9 mouse cellular contexts compared by ENCODE assay signal in genomic region chr9:32668075-32668673, GRCm38 (mm10). TPM values are rescaled to one million over a fixed set of nuclear protein-coding genes. Genes with fewer than 3 reads are reported as not detected.
DNase-seq lines count a peak whose midpoint lies in the region; ATAC-seq and TF ChIP-seq lines count a peak whose summit lies in the region.
"Had no signal": no experiment of that assay in that cellular context is flagged by ENCODE, and none has a peak within 500 bp of the region (broad histone marks: within the 10 kb centered on the region; RNA-seq: fewer than 3 reads in every experiment).

No protein-coding gene starts in this region.

- ATAC-seq in hindbrain, embryonic 14.5 days (ENCODE audit: low FRiP score) = peak; percentile 36; the same call in 1 of the 2 replicates

- no peaks in the 10 kb centered on the region for H3K9me3 ChIP-seq in hindbrain, embryonic 14.5 days (ENCODE audit: control insufficient read depth, low read length)

- intact Hi-C loops in left cerebral cortex, adult 2 months (cut with DNase I) = no loop called here
- intact Hi-C loops in left cerebral cortex, postnatal 36 days (cut with DNase I) = no loop called here

- no peaks in the 10 kb centered on the region for H3K36me3 ChIP-seq in hindbrain, embryonic 14.5 days (replicated peaks; ENCODE audit: control insufficient read depth, insufficient read depth)

- H3K4me2 ChIP-seq in hindbrain, embryonic 14.5 days (replicated peaks) = no peak overlapping the region

- no peak overlapping the region for H3K9ac ChIP-seq in hindbrain, embryonic 14.5 days

- DNase-seq in layer of hippocampus, adult 9-11 months = peak; percentile 21
- no peak for DNase-seq in layer of hippocampus, postnatal 36 days
- DNase-seq in 416B (ENCODE audit: low read depth) (peak; percentile 19), MEL-GATA-1-ER (ENCODE audit: extremely low read depth, low read depth) (peak; percentile 16)
- no peak for DNase-seq in hindbrain, embryonic 14.5 days (ENCODE audit: low spot score)
- DNase-seq in left cerebral cortex, adult 2 months (ENCODE audit: extremely low spot score in 1 of 2, low spot score in 2 of 2) = no peak
- no peak for DNase-seq in gastrocnemius, adult 18-20 months (ENCODE audit: low spot score)
- no peak for DNase-seq in left cerebral cortex, postnatal 36 days (ENCODE audit: low spot score in 2 of 2)
- DNase-seq: kidney, adult 9 months had no signal

- peaks cover 23% of the 10 kb centered on the region for H3K4me1 ChIP-seq in hindbrain, embryonic 14.5 days (replicated peaks; ENCODE audit: control insufficient read depth, insufficient read depth, low read length)

- H3K4me3 ChIP-seq in hindbrain, embryonic 14.5 days (replicated peaks; ENCODE audit: low read length) = no peak overlapping the region
- no peak overlapping the region for H3K4me3 ChIP-seq in left cerebral cortex, adult 2 months

- H3K27ac ChIP-seq in hindbrain, embryonic 14.5 days = no peak overlapping the region
- no peak overlapping the region for H3K27ac ChIP-seq in left cerebral cortex, adult 2 months

- peaks cover 70% of the 10 kb centered on the region for H3K27me3 ChIP-seq in hindbrain, embryonic 14.5 days (ENCODE audit: control insufficient read depth, insufficient read depth, low read length)

- TF ChIP-seq CTCF in left cerebral cortex, adult 2 months (IDR thresholded peaks at IDR 0.05) = no peak

- WGBS in hindbrain, embryonic 14.5 days = 43% methylated on average over 9 of the region's 9 CpGs

RNA-seq across cellular contexts. Expression of gene Ets1, which starts 32.2 kb away (rescaled TPM):
- 10 to 100 TPM; 10.6 to 11.3 TPM for total RNA-seq in layer of hippocampus, postnatal 36 days (2021)
- 19.1 and 20.9 TPM in 2 replicates for polyA plus RNA-seq in hindbrain, embryonic 14.5 days (2014; fragmentation: Nextera tagmentation; extraction: Ambion mirVana)
- 10 to 100 TPM in 1 of 2 experiments, 1 to 10 TPM in 1; 7.8 to 11.2 TPM for total RNA-seq in left cerebral cortex, adult 2 months (2021)
- total RNA-seq in gastrocnemius, adult 18-20 months (2021) = 10 to 100 TPM in 1 of 2 experiments, 1 to 10 TPM in 1; 6.8 to 15.2 TPM
- total RNA-seq in left cerebral cortex, postnatal 36 days (2021) = 10 to 100 TPM; 11.5 to 11.6 TPM

Comparison
In these comparisons a context has a peak if more than half of its experiments do, and no peak if none do; other contexts are left out.
1. DNase-seq: peak in layer of hippocampus, adult 9-11 months (single experiment), 416B (single experiment) and MEL-GATA-1-ER (single experiment); none in layer of hippocampus, postnatal 36 days (0 of 2), hindbrain, embryonic 14.5 days (single experiment), left cerebral cortex, adult 2 months (0 of 2), gastrocnemius, adult 18-20 months (single experiment) and left cerebral cortex, postnatal 36 days (0 of 2).